Mouse (Mus musculus): Measurements from ENCODE around the gene Raet1e. TPM values are rescaled to one million over a fixed set of nuclear protein-coding genes. Genes with fewer than 3 reads are reported as not detected.
"Not testable (repeated sequence)": the region's sequence is repeated elsewhere in the genome, so short reads cannot be mapped to it uniquely, and the experiment has no call there.

Raet1e gene
- total RNA-seq, 2 experiments from 2014 or later, result 0.28 TPM; not detected in 1

- DNase-seq (ENCODE audit: extremely low spot score in 1 of 2, low spot score in 2 of 2), result no peak
- intact Hi-C loops (cut with DNase I), result no loop called here
These were observed 149.9 kb downstream of the Raet1e start for GRCm38 (mm10) chr10:22308221-22308620.

GRCm38 (mm10) chr10:22322858-22323257, 164.5 kb downstream of the Raet1e start:
- no peak for DNase-seq (ENCODE audit: extremely low spot score in 1 of 2, low spot score in 2 of 2)
- intact Hi-C loops (cut with DNase I), result no loop called here

- intact Hi-C loops (cut with DNase I); DNase-seq (ENCODE audit: extremely low spot score in 1 of 2, low spot score in 2 of 2): not testable (repeated sequence)
These were observed 187.4 kb downstream of the Raet1e start for GRCm38 (mm10) chr10:22345721-22346120.

GRCm38 (mm10) chr10:22353548-22354195, 195.3 kb downstream of the Raet1e start:
- DNase-seq (ENCODE audit: extremely low spot score in 1 of 2, low spot score in 2 of 2); intact Hi-C loops (cut with DNase I): not testable (repeated sequence)

GRCm38 (mm10) chr10:22354196-22354574, 195.8 kb downstream of the Raet1e start:
- intact Hi-C loops (cut with DNase I); DNase-seq (ENCODE audit: extremely low spot score in 1 of 2, low spot score in 2 of 2): not testable (repeated sequence)

- DNase-seq (ENCODE audit: extremely low spot score in 1 of 2, low spot score in 2 of 2); intact Hi-C loops (cut with DNase I): not testable (repeated sequence)
These were observed 199.0 kb downstream of the Raet1e start for GRCm38 (mm10) chr10:22357373-22357772.

GRCm38 (mm10) chr10:22360252-22360651, 201.9 kb downstream of the Raet1e start, which contains the start of gene Raet1d:
Raet1d (plus strand) TSS chr10:22360552.
- intact Hi-C loops (cut with DNase I); DNase-seq (ENCODE audit: extremely low spot score in 1 of 2, low spot score in 2 of 2): not testable (repeated sequence)

GRCm38 (mm10) chr10:22360957-22361356, 202.6 kb downstream of the Raet1e start:
- intact Hi-C loops (cut with DNase I); DNase-seq (ENCODE audit: extremely low spot score in 1 of 2, low spot score in 2 of 2): not testable (repeated sequence)

GRCm38 (mm10) chr10:22361415-22362352, 203.3 kb downstream of the Raet1e start:
- DNase-seq (ENCODE audit: extremely low spot score in 1 of 2, low spot score in 2 of 2); intact Hi-C loops (cut with DNase I): not testable (repeated sequence)

- DNase-seq (ENCODE audit: extremely low spot score in 1 of 2, low spot score in 2 of 2); intact Hi-C loops (cut with DNase I): not testable (repeated sequence)
These were observed 204.1 kb downstream of the Raet1e start for GRCm38 (mm10) chr10:22362466-22362865.

- DNase-seq (ENCODE audit: extremely low spot score in 1 of 2, low spot score in 2 of 2); intact Hi-C loops (cut with DNase I): not testable (repeated sequence)
These were observed 206.5 kb downstream of the Raet1e start for GRCm38 (mm10) chr10:22364915-22365314.

- intact Hi-C loops (cut with DNase I); DNase-seq (ENCODE audit: extremely low spot score in 1 of 2, low spot score in 2 of 2): not testable (repeated sequence)
These were observed 222.9 kb downstream of the Raet1e start for GRCm38 (mm10) chr10:22381226-22381625.

- DNase-seq (ENCODE audit: extremely low spot score in 1 of 2, low spot score in 2 of 2); intact Hi-C loops (cut with DNase I): not testable (repeated sequence)
These were observed 231.8 kb downstream of the Raet1e start for GRCm38 (mm10) chr10:22390146-22390545.

GRCm38 (mm10) chr10:22391616-22392015, 233.2 kb downstream of the Raet1e start:
- intact Hi-C loops (cut with DNase I); DNase-seq (ENCODE audit: extremely low spot score in 1 of 2, low spot score in 2 of 2): not testable (repeated sequence)

- intact Hi-C loops (cut with DNase I); DNase-seq (ENCODE audit: extremely low spot score in 1 of 2, low spot score in 2 of 2): not testable (repeated sequence)
These were observed 234.9 kb downstream of the Raet1e start for GRCm38 (mm10) chr10:22393028-22393824.

GRCm38 (mm10) chr10:22396680-22397079, 238.3 kb downstream of the Raet1e start:
- intact Hi-C loops (cut with DNase I); DNase-seq (ENCODE audit: extremely low spot score in 1 of 2, low spot score in 2 of 2): not testable (repeated sequence)

- peak in 1 of 2 experiments; percentile 30 for DNase-seq (ENCODE audit: extremely low spot score in 1 of 2, low spot score in 2 of 2)
- intact Hi-C loops (cut with DNase I), result not testable (repeated sequence)
These were observed 244.0 kb downstream of the Raet1e start for GRCm38 (mm10) chr10:22402225-22402917.
